Mouse (Mus musculus): Measurements from ENCODE around the gene Sorbs2. TPM values are rescaled to one million over a fixed set of nuclear protein-coding genes. Genes with fewer than 3 reads are reported as not detected.

The Sorbs2 gene
- polyA plus RNA-seq, 1 experiment from 2014 or later = 72.8 TPM

Other genes starting within 250 kb of the Sorbs2 start
- not detected in 2 replicates for gene F11, start 245.8 kb upstream of the Sorbs2 start, polyA plus RNA-seq (2014; fragmentation: Nextera tagmentation; extraction: Ambion mirVana)
- not detected in 2 replicates for gene Klkb1, start 212.9 kb upstream of the Sorbs2 start, polyA plus RNA-seq (2014; fragmentation: Nextera tagmentation; extraction: Ambion mirVana)
- not detected in 2 replicates for gene Gm45753, start 199.3 kb upstream of the Sorbs2 start, polyA plus RNA-seq (2014; fragmentation: Nextera tagmentation; extraction: Ambion mirVana)
- gene Cyp4v3, start 174.6 kb upstream of the Sorbs2 start, polyA plus RNA-seq (2014; fragmentation: Nextera tagmentation; extraction: Ambion mirVana) = 0.70 and 1.1 TPM in 2 replicates
- 4.0 and 5.4 TPM in 2 replicates for gene Fam149a, start 125.5 kb upstream of the Sorbs2 start, polyA plus RNA-seq (2014; fragmentation: Nextera tagmentation; extraction: Ambion mirVana)
- gene Tlr3, start 96.7 kb upstream of the Sorbs2 start, polyA plus RNA-seq (2014; fragmentation: Nextera tagmentation; extraction: Ambion mirVana) = 1.4 and 1.6 TPM in 2 replicates